Mouse (Mus musculus): ENCODE data around the gene Sipa1l1. TPM values are rescaled to one million over a fixed set of nuclear protein-coding genes. Genes with fewer than 3 reads are reported as not detected.

The Sipa1l1 gene
- polyA plus RNA-seq, 1 experiment from 2014 or later = 41.6 TPM

DNA sequence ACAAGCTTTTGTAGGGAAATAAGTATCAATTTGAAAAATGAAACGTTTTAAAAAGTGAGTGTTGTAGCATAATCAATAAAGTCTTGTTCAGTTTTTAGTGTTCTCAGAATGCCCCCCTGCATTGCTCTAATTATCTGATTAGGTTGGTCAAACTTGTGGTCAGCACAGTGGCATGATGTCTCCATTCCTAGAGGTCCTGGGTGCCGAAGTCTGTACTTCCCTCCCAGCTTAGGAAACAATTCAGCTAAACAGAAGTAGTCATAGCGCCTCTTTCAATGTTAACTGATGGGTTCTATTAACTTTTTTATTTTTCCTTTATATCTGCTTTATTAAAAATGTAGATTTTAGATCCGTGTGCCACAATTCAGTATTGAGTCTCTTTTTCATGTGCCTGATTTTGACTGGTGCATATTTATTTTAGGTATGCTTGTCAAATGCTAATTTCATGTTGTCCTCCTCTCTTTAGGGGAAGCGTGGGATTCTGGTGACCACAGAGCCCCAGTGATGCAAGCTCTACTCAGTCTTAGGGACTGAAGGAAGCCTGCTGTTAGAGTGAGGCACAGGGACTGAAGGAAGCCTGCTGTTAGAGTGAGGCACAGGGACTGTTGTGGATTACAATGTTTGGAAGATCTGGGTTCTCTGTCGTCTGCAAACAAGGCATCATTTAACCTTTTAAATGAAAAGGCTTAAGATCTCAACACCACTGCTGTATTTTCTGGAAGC, 171.2 kb downstream of the Sipa1l1 start:
- no peak overlapping the region for H3K27ac ChIP-seq (ENCODE audit: low read depth)
- H3K4me1 ChIP-seq (replicated peaks; ENCODE audit: control insufficient read depth, insufficient read depth, low read length) = peaks cover 12% of the 10 kb centered on the region
- no peak for DNase-seq (ENCODE audit: low spot score)
- WGBS = 75% methylated on average over 6 of the region's 6 CpGs
- H3K36me3 ChIP-seq (ENCODE audit: control insufficient read depth, insufficient read depth, low read length) = peaks cover 8% of the 10 kb centered on the region
- no peaks in the 10 kb centered on the region for H3K27me3 ChIP-seq (replicated peaks; ENCODE audit: control insufficient read depth, insufficient read depth, low read length)
- no peak for ATAC-seq (replicated peaks; ENCODE audit: low FRiP score, low TSS enrichment, low read depth)
- no peak overlapping the region for H3K4me3 ChIP-seq (ENCODE audit: low read depth, low read length)
- H3K9me3 ChIP-seq (ENCODE audit: control insufficient read depth, low read length) = no peaks in the 10 kb centered on the region
- H3K9ac ChIP-seq (ENCODE audit: low read length) = no peak overlapping the region
- no peak overlapping the region for H3K4me2 ChIP-seq (ENCODE audit: low read length)

DNA sequence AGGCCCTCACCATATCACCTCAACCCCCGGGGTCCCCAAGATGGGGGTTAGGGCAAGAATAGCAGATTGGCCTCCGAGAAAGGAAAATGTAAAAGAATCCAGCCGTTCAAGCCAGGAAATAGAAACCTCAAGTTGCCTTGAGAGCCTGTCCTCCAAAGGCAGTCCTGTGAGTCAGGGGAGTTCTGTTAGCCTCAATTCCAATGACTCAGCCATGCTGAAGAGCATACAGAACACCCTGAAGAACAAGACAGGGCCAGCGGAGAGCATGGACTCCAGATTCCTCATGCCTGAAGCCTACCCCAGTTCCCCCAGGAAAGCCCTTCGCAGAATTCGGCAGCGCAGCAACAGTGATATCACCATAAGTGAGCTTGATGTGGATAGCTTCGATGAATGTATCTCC, 172.1 kb downstream of the Sipa1l1 start:
- Histone ChIP-seq H3K27ac (ENCODE audit: low read depth) (no peak overlapping the region), H3K4me3 (ENCODE audit: low read depth, low read length) (no peak overlapping the region), H3K4me2 (ENCODE audit: low read length) (no peak overlapping the region), H3K9ac (ENCODE audit: low read length) (no peak overlapping the region), H3K36me3 (ENCODE audit: control insufficient read depth, insufficient read depth, low read length) (peaks cover 8% of the 10 kb centered on the region), H3K27me3 (replicated peaks; ENCODE audit: control insufficient read depth, insufficient read depth, low read length) (no peaks in the 10 kb centered on the region), H3K9me3 (ENCODE audit: control insufficient read depth, low read length) (no peaks in the 10 kb centered on the region), H3K4me1 (replicated peaks; ENCODE audit: control insufficient read depth, insufficient read depth, low read length) (peaks cover 12% of the 10 kb centered on the region)
- DNase-seq (ENCODE audit: low spot score) (no peak), ATAC-seq (replicated peaks; ENCODE audit: low FRiP score, low TSS enrichment, low read depth) (no peak)
- WGBS = 94% methylated on average over 8 of the region's 8 CpGs

GRCm38 (mm10) chr12:82341696-82342095, 172.6 kb downstream of the Sipa1l1 start:
- Histone ChIP-seq H3K4me2 (ENCODE audit: low read length) (no peak overlapping the region), H3K9ac (ENCODE audit: low read length) (no peak overlapping the region), H3K4me3 (ENCODE audit: low read depth, low read length) (no peak overlapping the region), H3K9me3 (ENCODE audit: control insufficient read depth, low read length) (no peaks in the 10 kb centered on the region), H3K4me1 (replicated peaks; ENCODE audit: control insufficient read depth, insufficient read depth, low read length) (peaks cover 12% of the 10 kb centered on the region), H3K27me3 (replicated peaks; ENCODE audit: control insufficient read depth, insufficient read depth, low read length) (no peaks in the 10 kb centered on the region), H3K36me3 (ENCODE audit: control insufficient read depth, insufficient read depth, low read length) (peaks cover 8% of the 10 kb centered on the region), H3K27ac (ENCODE audit: low read depth) (no peak overlapping the region)
- no peak for ATAC-seq (replicated peaks; ENCODE audit: low FRiP score, low TSS enrichment, low read depth)
- no peak for DNase-seq (ENCODE audit: low spot score)
- WGBS = 93% methylated on average over 9 of the region's 9 CpGs

DNA sequence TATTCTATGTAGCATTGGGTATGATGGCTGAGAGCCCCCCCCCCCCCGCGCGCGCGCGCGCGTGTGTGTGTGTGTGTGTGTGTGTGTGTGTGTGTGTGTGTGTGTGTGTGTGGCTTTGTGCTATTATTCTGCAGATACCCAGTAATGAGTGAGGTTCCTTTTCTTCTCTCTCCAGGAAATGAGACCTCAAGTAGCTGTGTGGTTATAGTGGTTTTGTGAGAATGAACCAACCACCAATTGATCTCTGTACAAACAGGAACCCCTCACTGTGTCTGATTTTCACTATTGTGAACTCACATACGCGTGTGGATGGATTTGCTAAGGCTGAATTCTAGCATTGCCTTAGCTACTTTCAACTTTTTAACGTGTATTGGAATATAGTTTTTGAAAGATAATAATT, 181.0 kb downstream of the Sipa1l1 start:
- no peak for ATAC-seq (replicated peaks; ENCODE audit: low FRiP score, low TSS enrichment, low read depth)
- Histone ChIP-seq H3K4me3 (ENCODE audit: low read depth, low read length) (no peak overlapping the region), H3K27me3 (replicated peaks; ENCODE audit: control insufficient read depth, insufficient read depth, low read length) (no peaks in the 10 kb centered on the region), H3K4me2 (ENCODE audit: low read length) (no peak overlapping the region), H3K36me3 (ENCODE audit: control insufficient read depth, insufficient read depth, low read length) (no peaks in the 10 kb centered on the region), H3K9me3 (ENCODE audit: control insufficient read depth, low read length) (no peaks in the 10 kb centered on the region), H3K27ac (ENCODE audit: low read depth) (no peak overlapping the region), H3K9ac (ENCODE audit: low read length) (no peak overlapping the region), H3K4me1 (replicated peaks; ENCODE audit: control insufficient read depth, insufficient read depth, low read length) (no peaks in the 10 kb centered on the region)
- no peak for DNase-seq (ENCODE audit: low spot score)
- 98% methylated on average over 11 of the region's 11 CpGs for WGBS

DNA sequence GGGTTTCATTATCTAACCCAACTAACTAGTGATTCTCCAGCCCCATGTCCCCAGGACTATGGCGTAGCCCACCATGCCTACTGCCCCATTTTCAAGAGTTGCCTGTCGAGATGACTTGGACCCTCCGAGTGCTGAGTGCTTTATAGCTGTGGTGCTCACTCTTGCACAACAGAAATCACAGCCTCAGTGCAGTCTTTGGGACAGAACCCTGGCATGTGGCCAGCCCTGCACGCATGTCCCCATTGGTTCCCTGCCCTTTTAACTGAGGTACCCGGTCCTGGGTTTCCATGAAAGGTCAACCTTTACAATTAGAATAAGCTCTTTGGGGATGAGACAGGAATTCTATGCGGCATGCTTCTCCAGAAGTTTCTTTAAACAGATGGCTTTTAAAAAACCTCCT, 181.8 kb downstream of the Sipa1l1 start:
- no peaks in the 10 kb centered on the region for H3K4me1 ChIP-seq (replicated peaks; ENCODE audit: control insufficient read depth, insufficient read depth, low read length)
- 79% methylated on average over 6 of the region's 6 CpGs for WGBS
- no peak for ATAC-seq (replicated peaks; ENCODE audit: low FRiP score, low TSS enrichment, low read depth)
- H3K27me3 ChIP-seq (replicated peaks; ENCODE audit: control insufficient read depth, insufficient read depth, low read length) = no peaks in the 10 kb centered on the region
- H3K4me2 ChIP-seq (ENCODE audit: low read length) = no peak overlapping the region
- no peak overlapping the region for H3K4me3 ChIP-seq (ENCODE audit: low read depth, low read length)
- no peak overlapping the region for H3K27ac ChIP-seq (ENCODE audit: low read depth)
- no peaks in the 10 kb centered on the region for H3K9me3 ChIP-seq (ENCODE audit: control insufficient read depth, low read length)
- no peak for DNase-seq (ENCODE audit: low spot score)
- H3K36me3 ChIP-seq (ENCODE audit: control insufficient read depth, insufficient read depth, low read length) = no peaks in the 10 kb centered on the region
- no peak overlapping the region for H3K9ac ChIP-seq (ENCODE audit: low read length)

- no peaks in the 10 kb centered on the region for H3K9me3 ChIP-seq (ENCODE audit: control insufficient read depth, low read length)
- no peak overlapping the region for H3K9ac ChIP-seq (ENCODE audit: low read length)
- no peak overlapping the region for H3K27ac ChIP-seq (ENCODE audit: low read depth)
- no peak for ATAC-seq (replicated peaks; ENCODE audit: low FRiP score, low TSS enrichment, low read depth)
- no peak overlapping the region for H3K4me2 ChIP-seq (ENCODE audit: low read length)
- WGBS = 52% methylated on average over 2 of the region's 2 CpGs
- no peak overlapping the region for H3K4me3 ChIP-seq (ENCODE audit: low read depth, low read length)
- H3K36me3 ChIP-seq (ENCODE audit: control insufficient read depth, insufficient read depth, low read length) = peaks cover 16% of the 10 kb centered on the region; the same call in 1 of the 2 replicates
- DNase-seq (ENCODE audit: low spot score) = no peak
- H3K27me3 ChIP-seq (replicated peaks; ENCODE audit: control insufficient read depth, insufficient read depth, low read length) = no peaks in the 10 kb centered on the region
- H3K4me1 ChIP-seq (replicated peaks; ENCODE audit: control insufficient read depth, insufficient read depth, low read length) = no peaks in the 10 kb centered on the region
Observed at GRCm38 (mm10) chr12:82353660-82354059, 184.5 kb downstream of the Sipa1l1 start.

DNA sequence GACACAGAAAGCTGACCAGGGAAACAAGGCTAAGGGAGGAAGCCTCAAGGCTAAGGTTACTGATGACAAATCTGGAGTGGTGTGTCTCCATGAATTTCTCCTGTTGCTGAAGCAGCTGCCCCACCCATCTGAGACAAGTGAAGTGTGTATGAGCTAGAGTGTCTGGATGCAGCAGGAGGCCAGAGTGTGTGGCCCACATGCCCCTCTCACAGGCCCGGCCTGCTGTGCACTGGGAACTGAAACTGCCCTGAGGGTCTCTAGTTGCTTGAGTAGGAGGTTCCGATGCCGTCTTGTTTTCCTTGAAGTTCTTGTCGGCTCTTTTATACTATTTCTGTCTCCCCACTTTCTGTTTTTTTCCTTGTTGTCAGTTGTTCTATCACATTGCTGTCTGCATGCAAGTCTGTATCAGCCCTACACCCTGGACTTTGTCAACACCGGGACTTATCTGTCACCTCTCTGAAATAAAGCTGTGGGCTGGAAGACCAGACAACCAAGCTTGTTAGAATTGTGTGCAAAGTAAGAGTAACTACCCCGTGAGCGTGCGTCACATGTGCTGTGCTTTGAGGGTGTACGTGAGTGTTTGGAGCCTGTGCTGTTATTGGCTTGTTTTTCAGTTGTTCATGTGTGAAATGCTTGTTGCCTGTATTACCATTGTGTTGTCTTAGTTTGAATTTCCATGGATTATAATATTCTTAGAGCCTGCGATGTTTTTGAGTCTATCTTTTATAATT, 186.5 kb downstream of the Sipa1l1 start:
- Histone ChIP-seq H3K27ac (ENCODE audit: low read depth) (no peak overlapping the region), H3K9ac (ENCODE audit: low read length) (no peak overlapping the region), H3K9me3 (ENCODE audit: control insufficient read depth, low read length) (no peaks in the 10 kb centered on the region), H3K4me1 (replicated peaks; ENCODE audit: control insufficient read depth, insufficient read depth, low read length) (no peaks in the 10 kb centered on the region), H3K36me3 (ENCODE audit: control insufficient read depth, insufficient read depth, low read length) (peaks cover 19% of the 10 kb centered on the region; the same call in 1 of the 2 replicates), H3K4me2 (ENCODE audit: low read length) (no peak overlapping the region), H3K27me3 (replicated peaks; ENCODE audit: control insufficient read depth, insufficient read depth, low read length) (no peaks in the 10 kb centered on the region), H3K4me3 (ENCODE audit: low read depth, low read length) (no peak overlapping the region)
- WGBS = 77% methylated on average over 10 of the region's 10 CpGs
- ATAC-seq (replicated peaks; ENCODE audit: low FRiP score, low TSS enrichment, low read depth) (no peak), DNase-seq (ENCODE audit: low spot score) (no peak)

GRCm38 (mm10) chr12:82356476-82356875, 187.4 kb downstream of the Sipa1l1 start:
- no peaks in the 10 kb centered on the region for H3K4me1 ChIP-seq (replicated peaks; ENCODE audit: control insufficient read depth, insufficient read depth, low read length)
- no peak overlapping the region for H3K4me2 ChIP-seq (ENCODE audit: low read length)
- no peaks in the 10 kb centered on the region for H3K27me3 ChIP-seq (replicated peaks; ENCODE audit: control insufficient read depth, insufficient read depth, low read length)
- H3K4me3 ChIP-seq (ENCODE audit: low read depth, low read length) = no peak overlapping the region
- no peak overlapping the region for H3K9ac ChIP-seq (ENCODE audit: low read length)
- DNase-seq (ENCODE audit: low spot score) (no peak), ATAC-seq (replicated peaks; ENCODE audit: low FRiP score, low TSS enrichment, low read depth) (no peak)
- 58% methylated on average over 2 of the region's 2 CpGs for WGBS
- H3K9me3 ChIP-seq (ENCODE audit: control insufficient read depth, low read length) = no peaks in the 10 kb centered on the region
- peaks cover 19% of the 10 kb centered on the region; the same call in 1 of the 2 replicates for H3K36me3 ChIP-seq (ENCODE audit: control insufficient read depth, insufficient read depth, low read length)
- H3K27ac ChIP-seq (ENCODE audit: low read depth) = no peak overlapping the region
